Mouse (Mus musculus) ovary, postnatal 14 days (tissue): ENCODE measurements around the gene H2-M5.
"Not testable (repeated sequence)": the region's sequence is repeated elsewhere in the genome, so short reads cannot be mapped to it uniquely, and the experiment has no call there.

Experiments used
- DNase-seq: peaks from one replicate; pipeline ENCODE4 v3.0.0; 2022; ENCODE audit warnings: low spot score

The H2-M5 gene

GRCm38 (mm10) chr17:36993770-36994325 lies 4.5 kb upstream of the H2-M5 start:
- no peak for DNase-seq

DNA sequence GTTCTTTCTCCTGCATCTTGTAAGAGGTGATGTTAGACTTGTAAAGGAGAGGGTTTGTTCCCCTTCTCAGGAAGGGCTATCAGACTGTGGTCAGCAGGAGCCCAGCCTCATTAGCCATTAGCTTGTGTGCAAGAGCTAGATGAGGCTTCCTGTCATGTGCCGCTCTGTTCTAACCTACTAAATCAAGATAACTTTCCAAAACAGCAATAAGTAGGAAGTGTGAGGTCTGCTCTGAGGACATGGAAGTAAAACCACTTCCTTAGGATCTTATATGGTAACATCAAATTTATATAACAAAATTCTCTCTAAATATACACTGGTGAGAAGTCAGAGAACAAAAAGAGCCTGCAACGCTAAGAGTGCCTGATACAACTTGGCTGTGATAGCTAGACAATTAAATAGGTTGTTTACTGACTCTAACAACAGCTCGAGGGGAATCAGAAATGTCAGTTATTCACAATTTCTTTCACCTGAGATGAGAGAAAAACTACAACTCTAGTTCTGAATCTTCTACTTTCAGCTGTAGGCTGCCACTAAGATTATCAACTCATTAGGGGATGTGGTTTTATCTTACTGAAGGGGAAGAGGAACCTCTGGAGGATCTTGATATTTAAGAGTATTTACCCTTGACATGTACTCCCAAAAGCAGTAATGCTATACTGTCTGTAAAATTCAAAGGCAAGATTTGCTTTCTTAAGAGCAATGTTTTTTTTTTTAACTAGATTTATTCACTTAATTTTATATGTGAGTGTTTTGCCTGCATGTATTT lies 3.2 kb upstream of the H2-M5 start:
- DNase-seq: no peak

DNA sequence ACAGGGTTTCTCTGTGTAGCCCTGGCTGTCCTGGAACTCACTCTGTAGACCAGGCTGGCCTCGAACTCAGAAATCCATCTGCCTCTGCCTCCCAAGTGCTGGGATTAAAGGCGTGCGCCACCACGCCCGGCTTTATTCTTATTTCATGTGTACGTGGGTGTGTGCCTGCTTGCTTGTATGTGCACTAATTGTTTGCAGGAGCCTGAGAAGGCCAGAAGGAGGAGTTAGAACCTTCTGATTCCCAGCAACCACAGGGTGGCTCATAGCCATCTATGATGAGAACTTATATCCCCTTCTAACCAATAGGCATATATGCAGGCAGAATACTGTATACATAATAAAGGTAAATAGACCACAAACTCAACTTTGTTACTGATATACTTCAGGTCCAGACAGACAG lies 1.3 kb upstream of the H2-M5 start:
- DNase-seq: not testable (repeated sequence)

DNA sequence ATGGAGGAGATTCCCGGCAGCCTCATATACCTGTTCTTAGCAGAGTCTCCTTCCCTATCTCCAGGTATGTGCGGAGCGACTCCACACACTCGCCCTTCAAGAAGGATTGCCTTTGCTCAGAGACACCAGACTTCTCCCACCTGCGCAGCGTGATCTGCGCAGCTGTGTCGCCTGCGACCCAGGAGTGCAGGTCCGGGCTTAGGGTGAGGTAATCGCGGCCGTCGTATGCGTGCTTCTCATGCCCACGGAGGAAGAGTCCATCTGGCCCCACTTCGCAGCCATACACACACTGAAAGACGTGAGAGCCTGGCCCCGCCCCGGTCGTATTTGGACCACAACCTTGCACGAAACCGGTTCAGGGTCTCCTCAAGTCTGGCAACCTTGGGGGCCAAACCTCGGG lies 862 bp downstream of the H2-M5 start:
- DNase-seq: no peak

DNA sequence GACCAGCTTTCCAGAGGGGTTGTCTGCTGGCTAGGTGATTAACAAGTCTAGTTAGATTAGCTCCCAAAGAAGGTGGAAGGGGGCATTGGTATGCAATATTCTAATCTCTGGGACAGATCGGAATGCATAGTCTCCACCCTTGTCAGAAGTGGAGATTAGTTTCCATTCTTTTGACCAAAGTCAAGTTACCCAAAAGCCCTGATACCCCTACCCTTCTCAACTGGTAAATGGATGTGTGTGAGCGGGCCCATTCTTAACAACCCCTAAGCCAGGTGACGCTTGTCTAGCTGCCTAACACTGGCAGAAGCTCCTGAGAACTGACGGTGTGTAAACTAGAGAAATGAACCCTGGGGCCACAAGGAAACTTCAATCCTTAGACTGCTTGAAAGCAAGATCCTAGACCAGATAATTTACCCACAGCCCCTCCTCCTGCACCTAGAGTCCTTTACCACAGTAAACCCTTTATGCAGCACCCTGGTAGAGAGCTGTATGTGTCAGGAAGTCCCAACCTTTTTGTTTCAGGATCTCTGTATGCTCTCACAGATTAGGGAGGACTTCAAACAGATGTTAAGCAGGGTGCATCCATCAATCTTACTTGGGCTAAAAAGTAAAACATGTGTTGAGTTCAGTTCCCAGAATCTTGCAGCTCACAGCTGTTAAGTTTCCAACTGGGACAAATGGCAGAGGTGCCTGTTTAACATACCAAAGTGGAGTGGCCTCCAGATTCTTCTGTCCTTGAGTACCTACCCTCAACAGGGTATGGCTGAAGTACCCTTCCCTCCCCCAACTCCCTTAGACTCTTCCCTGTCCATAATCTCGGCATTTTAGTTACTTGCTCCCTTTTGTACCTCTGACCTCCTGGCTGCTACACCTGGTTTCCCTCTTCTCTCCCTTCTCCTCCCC lies 6.8 kb downstream of the H2-M5 start:
- no peak for DNase-seq

- DNase-seq: no peak
Observed at GRCm38 (mm10) chr17:36981845-36982244, 7.5 kb downstream of the H2-M5 start.

- no peak for DNase-seq
Observed at GRCm38 (mm10) chr17:36981221-36981813, 8.0 kb downstream of the H2-M5 start, which contains the start of gene 2410137M14Rik. Gene 2410137M14Rik (minus strand): TSS chr17:36981237.

GRCm38 (mm10) chr17:36973271-36973787 lies 16.0 kb downstream of the H2-M5 start:
- no peak for DNase-seq

DNA sequence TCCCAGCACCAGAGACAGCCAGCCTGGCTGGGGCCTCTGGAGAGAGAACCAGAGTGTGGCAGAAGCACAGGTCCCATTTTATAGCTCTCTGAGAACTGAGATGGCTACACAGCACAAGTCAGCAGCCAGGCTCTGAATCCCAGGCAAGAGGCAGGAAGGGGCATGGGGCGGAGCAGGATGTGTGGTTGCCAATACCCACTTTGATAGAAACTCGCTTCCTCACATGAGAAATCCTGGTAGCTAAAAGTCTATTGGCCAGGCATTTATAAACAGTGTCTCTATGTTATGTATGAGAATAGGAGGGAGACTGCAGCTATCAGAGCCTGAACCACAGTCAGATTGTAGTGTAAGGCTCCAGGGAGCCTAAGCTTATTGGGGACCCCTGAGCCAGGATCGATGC lies 16.5 kb downstream of the H2-M5 start:
- DNase-seq: no peak

DNA sequence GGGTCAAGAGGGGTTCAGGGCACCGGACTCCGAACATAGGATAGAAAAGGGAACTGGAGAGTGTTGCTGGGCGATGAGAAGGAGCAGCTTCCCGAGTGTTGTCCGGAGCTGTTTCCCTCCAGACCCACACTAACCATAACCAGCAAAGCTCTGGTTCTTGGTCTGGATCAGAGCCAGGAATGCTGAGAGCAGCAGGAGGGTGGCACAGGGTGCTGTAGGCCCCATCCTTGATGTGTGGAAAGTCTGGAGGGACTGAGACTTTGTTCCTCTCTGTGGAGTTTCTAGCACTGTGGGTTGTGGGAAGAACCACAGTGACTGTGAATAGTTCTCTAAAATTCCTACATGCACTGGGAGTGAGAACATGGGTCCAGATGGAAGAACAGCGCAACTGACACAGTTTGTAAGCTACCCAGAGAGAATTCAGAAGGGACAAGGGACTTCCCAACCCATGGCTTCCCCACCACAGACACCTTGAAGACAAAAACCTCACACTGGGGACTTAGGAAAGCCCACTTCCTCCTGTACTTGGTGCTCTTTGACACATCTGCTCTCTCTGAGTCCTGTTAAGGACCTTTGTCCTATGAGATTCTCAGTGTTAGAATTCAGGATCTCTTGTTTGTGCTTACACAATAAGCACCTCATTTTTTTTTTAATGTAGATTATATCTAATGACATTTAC lies 18.0 kb downstream of the H2-M5 start:
- DNase-seq: no peak

- DNase-seq: no peak
Observed at GRCm38 (mm10) chr17:36970316-36970890, 18.9 kb downstream of the H2-M5 start.

DNA sequence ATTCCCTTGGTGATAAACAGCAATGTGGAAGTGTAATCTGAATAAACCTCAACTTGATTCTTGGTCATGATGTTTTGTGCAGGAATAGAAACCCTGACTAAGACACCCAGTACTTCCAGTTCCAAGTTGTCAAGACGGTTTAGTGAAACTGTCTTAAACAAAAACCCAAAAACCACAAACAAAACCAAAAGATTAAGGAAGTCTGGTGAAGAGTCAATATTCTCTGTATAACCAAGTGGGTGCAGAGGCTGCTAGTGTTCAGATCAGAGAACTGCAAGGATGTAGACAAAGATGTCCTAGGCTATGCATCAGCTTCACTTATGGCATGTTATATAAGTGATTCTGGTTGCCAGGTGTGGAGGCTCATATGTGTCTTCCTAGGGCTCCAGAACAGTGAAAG lies 22.5 kb downstream of the H2-M5 start:
- DNase-seq: no peak

DNA sequence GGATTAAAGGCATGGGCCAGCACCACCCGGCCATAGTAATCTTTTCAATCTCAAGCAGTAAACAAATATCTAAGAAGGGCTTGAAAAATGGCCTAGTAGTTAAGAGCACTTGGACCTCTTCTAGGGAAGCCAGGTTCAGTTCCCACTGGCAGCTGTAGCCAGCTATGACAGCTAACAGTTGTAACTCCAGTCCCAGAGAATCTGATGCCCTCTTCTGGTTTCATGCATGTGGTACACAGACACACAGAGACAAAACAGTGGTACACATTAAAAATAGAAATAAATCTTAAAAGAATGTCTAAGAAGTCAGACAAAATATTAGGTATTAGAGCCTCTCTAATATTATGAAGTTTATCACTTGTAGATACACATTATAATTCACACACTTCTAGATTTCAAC lies 28.2 kb downstream of the H2-M5 start:
- DNase-seq: no peak

GRCm38 (mm10) chr17:36958884-36959283 lies 30.5 kb downstream of the H2-M5 start:
- DNase-seq: no peak

DNA sequence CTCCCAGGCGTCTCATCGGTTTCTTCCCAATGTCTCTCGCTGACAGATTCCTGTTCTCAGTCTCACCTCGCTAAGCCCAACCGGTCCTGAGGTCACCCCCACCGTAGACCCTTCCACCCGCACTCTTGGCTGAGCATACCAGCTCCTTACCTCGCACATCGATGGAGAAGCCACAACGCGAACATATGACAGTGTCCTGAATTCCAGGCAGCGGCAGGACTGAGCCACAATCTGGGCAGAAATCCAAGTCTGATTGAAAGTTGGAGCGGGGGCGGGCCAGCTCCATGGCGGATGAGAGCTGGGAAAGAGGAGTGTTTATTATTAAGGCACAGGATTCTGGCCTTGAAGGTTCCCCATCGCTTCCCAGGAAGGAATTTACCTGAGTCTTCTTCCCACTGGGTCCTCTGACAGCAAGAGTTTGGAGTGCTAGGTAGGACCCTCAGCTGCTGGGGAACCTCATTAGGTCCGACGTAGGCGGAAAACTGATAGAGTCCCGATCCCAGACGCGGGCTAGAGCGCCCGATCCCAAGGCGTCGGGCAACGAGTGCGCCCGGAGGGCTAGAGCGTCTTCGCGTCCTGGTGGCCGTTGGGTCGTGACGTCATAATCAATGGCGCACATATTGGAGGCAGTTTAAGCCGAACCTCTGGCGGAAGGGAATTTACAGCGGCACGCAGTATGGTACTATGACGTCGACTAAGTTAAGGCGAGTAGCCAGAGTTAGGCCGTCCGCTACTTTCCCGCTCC lies 31.2 kb downstream of the H2-M5 start, which contains the start of the genes Znrd1 and Znrd1as:
Znrd1 (minus strand) TSS at position 561 of the 745 bp plus-strand sequence.
Znrd1as (plus strand) TSS at position 594 of the 745 bp plus-strand sequence.
- DNase-seq: peak; percentile 93

- DNase-seq: no peak
Observed at GRCm38 (mm10) chr17:36953062-36953461, 36.3 kb downstream of the H2-M5 start.

DNA sequence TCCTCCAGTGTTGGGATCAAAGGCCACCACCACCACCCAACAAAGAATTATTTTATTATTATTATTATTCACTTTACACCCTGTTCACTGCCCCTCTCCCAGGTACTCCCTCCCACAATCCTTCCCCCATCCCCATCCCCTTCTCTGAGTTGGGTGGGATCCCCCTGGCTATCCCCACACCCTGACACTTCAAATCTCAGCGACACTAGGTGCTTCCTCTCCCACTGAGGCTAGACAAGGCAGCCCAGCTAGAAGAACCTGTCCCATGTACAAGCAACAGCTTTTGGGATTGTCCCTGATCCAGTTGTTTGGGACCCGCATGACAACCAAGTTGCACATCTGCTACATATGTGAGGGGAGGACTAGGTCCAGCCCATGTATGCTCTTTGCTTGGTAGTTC lies 36.7 kb downstream of the H2-M5 start:
- no peak for DNase-seq

DNA sequence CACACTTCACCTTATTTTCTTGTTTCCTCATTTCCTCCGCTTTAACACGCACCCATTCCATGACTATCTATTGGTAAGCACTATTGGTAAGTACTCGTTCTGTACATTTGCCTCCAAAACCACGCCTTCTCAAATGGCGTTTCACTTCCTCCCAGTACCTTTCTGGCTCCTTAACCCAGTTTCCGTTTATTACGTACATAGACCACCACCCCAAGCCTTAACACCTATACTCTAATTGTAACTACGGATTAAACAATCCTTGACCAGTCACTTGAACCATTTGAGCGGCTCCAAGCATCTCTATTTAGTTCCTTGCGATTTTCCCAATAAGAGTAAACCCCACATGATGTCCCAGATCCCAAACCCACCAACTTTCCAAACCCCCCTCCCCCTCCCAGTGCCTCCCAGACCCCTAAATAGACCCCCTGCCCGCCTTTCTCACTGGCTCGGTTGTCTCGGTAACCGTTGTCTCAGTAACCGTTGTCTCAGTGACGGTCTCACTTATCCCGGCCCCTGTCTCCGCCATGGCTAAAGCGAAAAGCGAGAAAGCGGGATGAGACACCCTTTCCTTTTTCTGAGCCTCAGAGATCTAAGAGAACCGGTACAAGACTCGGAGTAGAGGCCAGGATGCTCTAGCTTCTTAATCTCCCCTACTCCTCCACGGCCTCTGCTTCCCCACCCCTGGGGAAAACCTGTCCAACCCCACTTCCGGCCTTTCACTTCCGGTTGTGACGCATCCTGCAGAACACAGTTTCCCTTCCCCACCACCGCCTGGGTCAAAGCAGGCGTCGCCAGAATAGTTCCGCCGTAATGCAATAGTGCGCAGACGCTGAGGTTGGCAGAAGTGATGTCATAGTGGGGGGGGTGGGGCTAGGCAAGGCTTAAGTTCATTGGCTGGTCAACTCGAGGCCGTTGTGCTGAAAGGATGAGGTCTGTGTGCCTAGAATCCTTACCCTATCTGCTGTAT lies 38.1 kb downstream of the H2-M5 start, which contains the start of gene Ppp1r11:
Ppp1r11 (minus strand) TSS at position 761 of the 967 bp plus-strand sequence.
- peak; percentile 91 for DNase-seq

- no peak for DNase-seq
Observed at GRCm38 (mm10) chr17:36949265-36949664, 40.1 kb downstream of the H2-M5 start.
